Mouse (Mus musculus) intestine, embryonic 16.5 days (tissue): ENCODE measurements around the gene Arhgef25. TPM values are rescaled to one million over a fixed set of nuclear protein-coding genes. Genes with fewer than 3 reads are reported as not detected.

Source experiments
- ATAC-seq: fragments of 200-750 bp; cut with Nextera tagmentation; 2 replicates; pipeline ENCODE4 v1.8.0; 2017; ENCODE audit warnings: moderate TSS enrichment, moderate library complexity
- H3K27ac ChIP-seq: fragments of 300-500 bp; sonication (generic); 2 replicates; pipeline ENCODE4 v1.5.1; 2014; ENCODE audit warnings: mild to moderate bottlenecking, low read length
- H3K27me3 ChIP-seq: fragments of 300-500 bp; sonication (generic); replicated peaks from 2 replicates; pipeline ENCODE4 v1.6.1; 2014; ENCODE audit warnings: low read length, control low read depth, mixed read lengths; ENCODE audit not compliant: control insufficient read depth, insufficient read depth
- H3K36me3 ChIP-seq: fragments of 300-500 bp; sonication (generic); 2 replicates; pipeline ENCODE4 v1.6.1; 2014; ENCODE audit warnings: low read length, control low read depth; ENCODE audit not compliant: control insufficient read depth, insufficient read depth
- H3K4me1 ChIP-seq: fragments of 300-500 bp; sonication (generic); 2 replicates; pipeline ENCODE4 v1.6.1; 2014; ENCODE audit warnings: low read length, control low read depth, mixed read lengths; ENCODE audit not compliant: control insufficient read depth, insufficient read depth
- H3K4me2 ChIP-seq: fragments of 300-500 bp; sonication (generic); 2 replicates; pipeline ENCODE4 v1.6.1; 2014; ENCODE audit warnings: low read depth, low read length, control low read depth
- H3K4me3 ChIP-seq: fragments of 300-500 bp; sonication (generic); 2 replicates; pipeline ENCODE4 v1.5.1; 2014; ENCODE audit warnings: mild to moderate bottlenecking, low read length
- H3K9ac ChIP-seq: fragments of 300-500 bp; sonication (generic); 2 replicates; pipeline ENCODE4 v1.6.1; 2014; ENCODE audit warnings: low read depth, low read length
- H3K9me3 ChIP-seq: fragments of 300-500 bp; sonication (generic); 2 replicates; pipeline ENCODE4 v1.6.1; 2016; ENCODE audit warnings: low read length, control low read depth; ENCODE audit not compliant: control insufficient read depth
- WGBS: fragments of 180-500 bp; shearing (Covaris S2); extraction: QIAGEN DNeasy Blood & Tissue Kit; methylation state at CpG from one replicate; pipeline ENCODE4 v1.1.7; 2014; 5-methylcytosine and 5-hydroxymethylcytosine counted together
- polyA plus RNA-seq: library from polyadenylated mRNA; unstranded; fragments of >200 nt; fragmentation: Nextera tagmentation; extraction: Ambion mirVana; gene quantifications from 2 replicates; pipeline ENCODE4 v1.2.1, GENCODE M21; 2015

Arhgef25 gene
- polyA plus RNA-seq, 1 experiment from 2014 or later = 46.3 TPM

- H3K9me3 ChIP-seq = 0 out of 2 replicates have a peak, but pooled peaks cover 4% of the 10 kb centered on the region
- no peak for ATAC-seq
- H3K4me2 ChIP-seq = no peak overlapping the region
- peaks cover 32% of the 10 kb centered on the region for H3K4me1 ChIP-seq
- 0 out of 2 replicates have a peak, but pooled peaks cover 4% of the 10 kb centered on the region for H3K27me3 ChIP-seq
- peaks cover 11% of the 10 kb centered on the region; the same call in 1 of the 2 replicates for H3K36me3 ChIP-seq
- WGBS = 85% methylated on average over 19 of the region's 19 CpGs
- H3K9ac ChIP-seq = no peak overlapping the region
- H3K27ac ChIP-seq = no peak overlapping the region
- H3K4me3 ChIP-seq = no peak overlapping the region
These were observed 1.5 kb upstream of the Arhgef25 start for GRCm38 (mm10) chr10:127191191-127192056.

DNA sequence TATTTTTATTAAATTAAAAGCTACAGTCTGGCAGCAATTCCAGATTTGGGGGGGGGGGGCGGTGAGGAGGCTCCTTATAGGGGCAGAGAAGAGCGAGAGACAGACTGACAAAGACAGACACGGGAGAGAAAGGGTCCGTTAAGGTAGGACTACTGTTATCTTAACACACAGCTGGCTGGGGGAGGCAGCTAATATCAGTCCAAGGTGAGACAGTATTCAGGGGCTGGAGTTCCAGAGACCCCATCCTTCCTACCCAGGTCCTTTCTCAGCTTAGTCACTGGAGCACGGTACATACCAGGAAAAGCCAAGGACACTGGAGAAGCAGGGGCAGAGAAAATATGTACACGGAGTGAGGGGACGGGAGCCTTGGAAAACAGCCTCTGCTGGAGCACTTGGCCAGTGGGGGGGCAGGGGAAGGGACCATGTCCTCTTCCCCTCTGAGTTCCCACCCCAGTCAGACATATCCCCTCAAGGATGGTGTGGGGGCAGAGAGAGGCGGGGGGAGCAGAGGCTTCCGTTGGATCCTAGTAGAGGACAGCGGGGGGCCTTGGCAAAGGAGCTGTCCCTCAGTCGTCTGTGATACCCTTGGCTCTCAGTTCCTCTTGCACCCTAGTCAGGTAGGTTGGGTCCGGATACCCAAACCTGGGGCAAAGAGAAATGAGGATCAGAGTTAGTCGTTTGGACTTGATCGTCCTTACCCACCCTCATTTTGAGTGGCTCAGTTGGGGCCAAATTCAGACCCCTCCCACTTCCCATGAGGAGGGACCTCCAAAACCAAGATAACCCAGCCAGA lies 711 bp upstream of the Arhgef25 start:
- ATAC-seq = no peak
- Histone ChIP-seq H3K4me2 (peak overlapping the region; percentile 72), H3K4me1 (peaks cover 32% of the 10 kb centered on the region), H3K27me3 (0 out of 2 replicates have a peak, but pooled peaks cover 4% of the 10 kb centered on the region), H3K27ac (peak overlapping the region; percentile 89), H3K4me3 (peak overlapping the region; percentile 65; the same call in 1 of the 2 replicates), H3K9ac (peak overlapping the region; percentile 75), H3K9me3 (0 out of 2 replicates have a peak, but pooled peaks cover 4% of the 10 kb centered on the region), H3K36me3 (peaks cover 11% of the 10 kb centered on the region; the same call in 1 of the 2 replicates)
- 53% methylated on average over 14 of the region's 14 CpGs for WGBS

DNA sequence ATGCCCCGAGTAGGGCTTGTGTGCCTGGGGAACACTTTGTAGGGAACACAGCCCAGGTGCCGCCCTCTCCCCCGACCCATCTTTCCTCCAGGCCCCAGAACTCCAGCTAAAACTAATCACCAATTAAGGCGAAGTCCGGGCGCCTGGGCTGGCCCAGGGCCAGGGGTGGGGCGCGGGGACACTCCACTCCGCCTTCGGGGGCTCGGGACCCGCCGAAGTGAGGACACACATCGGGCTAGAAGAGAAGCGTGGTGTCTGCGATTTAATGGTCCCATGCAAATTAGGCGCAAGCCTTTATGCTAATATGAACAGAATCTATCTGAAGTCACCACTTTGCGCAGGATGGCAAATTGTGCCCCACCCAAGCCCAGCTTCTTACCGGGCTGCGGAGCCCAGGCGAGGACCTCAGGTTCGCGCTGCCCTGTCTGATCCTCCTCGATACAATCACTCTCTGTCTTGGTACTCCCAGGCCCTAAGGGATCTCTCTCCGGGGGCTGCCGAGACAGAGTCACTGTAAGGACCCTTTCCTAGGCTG lies 700 bp downstream of the Arhgef25 start:
- peak; percentile 47 for ATAC-seq
- under 1% methylated on average over 26 of the region's 26 CpGs for WGBS
- Histone ChIP-seq H3K9me3 (0 out of 2 replicates have a peak, but pooled peaks cover 4% of the 10 kb centered on the region), H3K4me2 (peak overlapping the region; percentile 72), H3K27me3 (0 out of 2 replicates have a peak, but pooled peaks cover 7% of the 10 kb centered on the region), H3K9ac (peak overlapping the region; percentile 75), H3K27ac (peak overlapping the region; percentile 89), H3K4me1 (peaks cover 23% of the 10 kb centered on the region), H3K36me3 (peaks cover 11% of the 10 kb centered on the region; the same call in 1 of the 2 replicates), H3K4me3 (peak overlapping the region; percentile 65)

GRCm38 (mm10) chr10:127188465-127189115 lies 1.3 kb downstream of the Arhgef25 start:
- H3K27ac ChIP-seq = peak overlapping the region; percentile 89
- peak overlapping the region; percentile 72 for H3K4me2 ChIP-seq
- H3K9ac ChIP-seq = peak overlapping the region; percentile 75
- H3K9me3 ChIP-seq = 0 out of 2 replicates have a peak, but pooled peaks cover 4% of the 10 kb centered on the region
- H3K4me3 ChIP-seq = peak overlapping the region; percentile 65
- under 1% methylated on average over 39 of the region's 46 CpGs for WGBS
- peak; percentile 72 for ATAC-seq
- 0 out of 2 replicates have a peak, but pooled peaks cover 7% of the 10 kb centered on the region for H3K27me3 ChIP-seq
- H3K36me3 ChIP-seq = peaks cover 11% of the 10 kb centered on the region; the same call in 1 of the 2 replicates
- H3K4me1 ChIP-seq = peaks cover 29% of the 10 kb centered on the region

GRCm38 (mm10) chr10:127188079-127188453 lies 1.8 kb downstream of the Arhgef25 start:
- H3K36me3 ChIP-seq = peaks cover 10% of the 10 kb centered on the region; the same call in 1 of the 2 replicates
- ATAC-seq = 0 out of 2 replicates have a peak, but pooled peaks have one; percentile 0
- H3K9me3 ChIP-seq = 0 out of 2 replicates have a peak, but pooled peaks cover 4% of the 10 kb centered on the region
- 2% methylated on average over 14 of the region's 21 CpGs for WGBS
- H3K9ac ChIP-seq = peak overlapping the region; percentile 75
- H3K4me3 ChIP-seq = peak overlapping the region; percentile 65
- peak overlapping the region; percentile 89 for H3K27ac ChIP-seq
- peak overlapping the region; percentile 72 for H3K4me2 ChIP-seq
- 0 out of 2 replicates have a peak, but pooled peaks cover 7% of the 10 kb centered on the region for H3K27me3 ChIP-seq
- H3K4me1 ChIP-seq = peaks cover 32% of the 10 kb centered on the region

GRCm38 (mm10) chr10:127187371-127188078 lies 2.4 kb downstream of the Arhgef25 start:
- peak overlapping the region; percentile 65 for H3K4me3 ChIP-seq
- H3K4me1 ChIP-seq = peaks cover 32% of the 10 kb centered on the region
- peak overlapping the region; percentile 89 for H3K27ac ChIP-seq
- peak overlapping the region; percentile 72 for H3K4me2 ChIP-seq
- H3K9me3 ChIP-seq = 0 out of 2 replicates have a peak, but pooled peaks cover 4% of the 10 kb centered on the region
- H3K36me3 ChIP-seq = peaks cover 6% of the 10 kb centered on the region; the same call in 1 of the 2 replicates
- WGBS = 48% methylated on average over 10 of the region's 10 CpGs
- ATAC-seq = no peak
- peak overlapping the region; percentile 75 for H3K9ac ChIP-seq
- H3K27me3 ChIP-seq = 0 out of 2 replicates have a peak, but pooled peaks cover 7% of the 10 kb centered on the region

GRCm38 (mm10) chr10:127186451-127186850 lies 3.4 kb downstream of the Arhgef25 start:
- H3K27me3 ChIP-seq = peaks cover 11% of the 10 kb centered on the region; the same call in 1 of the 2 replicates
- H3K4me1 ChIP-seq = peaks cover 32% of the 10 kb centered on the region
- H3K4me3 ChIP-seq = no peak overlapping the region
- ATAC-seq = no peak
- 0 out of 2 replicates have a peak, but pooled peaks cover 4% of the 10 kb centered on the region for H3K9me3 ChIP-seq
- no peak overlapping the region for H3K27ac ChIP-seq
- H3K36me3 ChIP-seq = peaks cover 5% of the 10 kb centered on the region; the same call in 1 of the 2 replicates
- H3K4me2 ChIP-seq = no peak overlapping the region
- WGBS = 86% methylated on average over 1 of the region's 1 CpGs
- no peak overlapping the region for H3K9ac ChIP-seq

DNA sequence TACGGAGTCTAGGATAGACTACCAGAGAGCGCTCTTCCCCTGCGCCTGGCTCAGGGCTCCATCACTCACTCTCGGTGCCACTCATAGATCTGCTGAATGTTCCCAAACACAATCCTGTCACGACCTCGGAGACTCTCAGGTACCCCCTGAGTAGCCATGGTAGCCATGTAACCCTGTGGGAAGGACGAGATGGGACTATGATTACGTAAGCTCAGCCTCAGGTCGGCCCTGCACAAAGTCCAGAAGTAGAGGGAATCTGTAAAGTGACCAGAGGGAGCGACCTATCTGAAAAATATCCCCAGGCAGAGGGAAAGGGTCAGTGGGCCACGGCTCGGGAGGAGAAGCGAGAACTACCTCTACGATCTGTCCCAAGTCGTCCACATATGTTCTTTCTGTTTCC lies 4.4 kb downstream of the Arhgef25 start:
- 84% methylated on average over 15 of the region's 15 CpGs for WGBS
- H3K36me3 ChIP-seq = peaks cover 5% of the 10 kb centered on the region; the same call in 1 of the 2 replicates
- no peak for ATAC-seq
- H3K27me3 ChIP-seq = peaks cover 17% of the 10 kb centered on the region; the same call in 1 of the 2 replicates
- no peak overlapping the region for H3K4me2 ChIP-seq
- no peak overlapping the region for H3K9ac ChIP-seq
- no peak overlapping the region for H3K27ac ChIP-seq
- peaks cover 30% of the 10 kb centered on the region for H3K4me1 ChIP-seq
- no peak overlapping the region for H3K4me3 ChIP-seq
- H3K9me3 ChIP-seq = 0 out of 2 replicates have a peak, but pooled peaks cover 4% of the 10 kb centered on the region
